Mouse (Mus musculus): Measurements from ENCODE around the gene Hpse2. TPM values are rescaled to one million over a fixed set of nuclear protein-coding genes. Genes with fewer than 3 reads are reported as not detected.
"Not testable (repeated sequence)": the region's sequence is repeated elsewhere in the genome, so short reads cannot be mapped to it uniquely, and the experiment has no call there.

Gene Hpse2
- polyA plus RNA-seq, 1 experiment, result not detected

DNA sequence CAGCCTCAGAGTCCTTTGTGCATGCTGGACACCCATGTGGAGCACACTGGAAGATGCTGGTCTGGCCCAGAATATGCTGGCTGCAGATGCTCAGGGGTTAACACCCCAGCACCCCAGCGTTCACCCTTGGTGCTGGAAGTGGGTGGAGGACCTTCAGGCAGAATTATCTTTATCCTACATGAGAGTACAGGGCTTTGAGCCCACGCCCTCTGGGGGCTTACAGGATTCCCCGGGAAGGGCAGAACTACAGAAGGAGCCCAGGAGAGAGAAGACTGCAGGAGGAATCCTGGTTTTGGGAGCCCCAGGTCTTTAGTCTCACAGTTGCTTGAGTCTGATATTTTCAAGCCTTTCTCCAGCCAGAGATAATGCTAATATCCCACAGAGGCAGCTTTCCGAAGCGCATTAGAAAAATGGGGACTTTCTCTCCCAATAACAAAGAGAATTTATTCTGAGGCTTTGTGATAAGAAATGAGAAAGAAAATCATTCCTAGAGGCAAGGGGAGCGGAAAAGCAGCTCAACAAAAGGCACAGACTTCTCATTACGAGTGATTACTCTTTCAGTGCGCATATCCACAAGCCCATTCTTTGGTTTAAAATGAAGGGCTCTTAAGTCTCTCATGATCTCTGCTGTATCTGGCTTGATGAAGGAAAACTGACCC, 602.5 kb downstream of the Hpse2 start:
- Histone ChIP-seq H3K4me3 (replicated peaks) (no peak overlapping the region), H3K9me3 (ENCODE audit: control insufficient read depth, low read length) (no peaks in the 10 kb centered on the region), H3K36me3 (ENCODE audit: control insufficient read depth) (no peaks in the 10 kb centered on the region), H3K4me1 (ENCODE audit: control insufficient read depth) (peaks cover 31% of the 10 kb centered on the region), H3K27me3 (ENCODE audit: control insufficient read depth) (no peaks in the 10 kb centered on the region)
- no peak for TF ChIP-seq GATA1 (IDR thresholded peaks at IDR 0.05; ENCODE audit: low read length)

DNA sequence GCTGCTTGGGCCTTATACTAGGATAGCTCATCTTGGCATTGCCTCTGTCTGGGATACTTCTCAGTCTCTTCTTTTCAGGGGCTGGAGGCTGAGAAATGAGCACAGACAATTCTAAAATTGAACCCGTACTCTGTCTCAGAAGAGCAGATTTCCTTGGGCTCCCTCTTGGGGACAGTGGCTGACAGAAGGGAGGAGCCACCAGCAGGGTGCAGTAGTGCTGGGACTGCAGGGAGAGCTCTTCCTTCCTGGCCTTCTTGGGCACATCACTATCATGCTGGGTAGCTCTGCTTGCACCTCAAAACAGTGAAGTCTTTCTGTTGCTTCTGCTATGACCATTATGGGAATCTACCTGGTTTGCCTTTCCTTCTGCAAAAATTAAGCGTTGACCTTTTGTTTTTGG, 603.0 kb downstream of the Hpse2 start:
- H3K27me3 ChIP-seq (ENCODE audit: control insufficient read depth), result no peaks in the 10 kb centered on the region
- TF ChIP-seq TAL1 (IDR thresholded peaks at IDR 0.05; ENCODE audit: low read length) (no peak), GATA1 (IDR thresholded peaks at IDR 0.05; ENCODE audit: low read length) (no peak)
- H3K4me1 ChIP-seq (ENCODE audit: control insufficient read depth), result peaks cover 33% of the 10 kb centered on the region
- H3K4me3 ChIP-seq (replicated peaks), result no peak overlapping the region
- no peaks in the 10 kb centered on the region for H3K36me3 ChIP-seq (ENCODE audit: control insufficient read depth)
- H3K9me3 ChIP-seq (ENCODE audit: control insufficient read depth, low read length), result no peaks in the 10 kb centered on the region

GRCm38 (mm10) chr19:42780156-42780538, 608.0 kb downstream of the Hpse2 start:
- not testable (repeated sequence) for H3K36me3 ChIP-seq (ENCODE audit: control insufficient read depth); H3K27me3 ChIP-seq (ENCODE audit: control insufficient read depth); H3K9me3 ChIP-seq (ENCODE audit: control insufficient read depth, low read length)
- H3K4me1 ChIP-seq (ENCODE audit: control insufficient read depth), result peaks cover 32% of the 10 kb centered on the region
- H3K4me3 ChIP-seq (replicated peaks), result peak overlapping the region; percentile 83

GRCm38 (mm10) chr19:42779531-42780155, 608.5 kb downstream of the Hpse2 start, which contains the start of gene Hps1:
TSS of gene Hps1 (minus strand) at chr19:42779978.
- Histone ChIP-seq H3K4me3 (replicated peaks) (peak within 1 kb of the TSS; percentile 83), H3K27me3 (ENCODE audit: control insufficient read depth) (no peaks in the 10 kb centered on the region), H3K9me3 (ENCODE audit: control insufficient read depth, low read length) (no peaks in the 10 kb centered on the region), H3K4me1 (ENCODE audit: control insufficient read depth) (peaks cover 27% of the 10 kb centered on the region), H3K36me3 (ENCODE audit: control insufficient read depth) (peaks cover 3% of the 10 kb centered on the region; the same call in 1 of the 2 replicates)
- TF ChIP-seq GATA1 (IDR thresholded peaks at IDR 0.05; ENCODE audit: low read length), result no peak
- no peak for TF ChIP-seq TAL1 (IDR thresholded peaks at IDR 0.05; ENCODE audit: low read length)

- H3K9me3 ChIP-seq (ENCODE audit: control insufficient read depth, low read length), result no peaks in the 10 kb centered on the region
- H3K4me1 ChIP-seq (ENCODE audit: control insufficient read depth), result peaks cover 24% of the 10 kb centered on the region
- H3K27me3 ChIP-seq (ENCODE audit: control insufficient read depth), result no peaks in the 10 kb centered on the region
- H3K4me3 ChIP-seq (replicated peaks), result no peak overlapping the region
- TF ChIP-seq TAL1 (IDR thresholded peaks at IDR 0.05; ENCODE audit: low read length), result no peak
- no peak for TF ChIP-seq GATA1 (IDR thresholded peaks at IDR 0.05; ENCODE audit: low read length)
- H3K36me3 ChIP-seq (ENCODE audit: control insufficient read depth), result peaks cover 3% of the 10 kb centered on the region; the same call in 1 of the 2 replicates
Measured at GRCm38 (mm10) chr19:42777801-42778200, 610.4 kb downstream of the Hpse2 start.

- Histone ChIP-seq H3K9me3 (ENCODE audit: control insufficient read depth, low read length) (no peaks in the 10 kb centered on the region), H3K36me3 (ENCODE audit: control insufficient read depth) (peaks cover 3% of the 10 kb centered on the region; the same call in 1 of the 2 replicates), H3K4me1 (ENCODE audit: control insufficient read depth) (peaks cover 24% of the 10 kb centered on the region), H3K27me3 (ENCODE audit: control insufficient read depth) (no peaks in the 10 kb centered on the region), H3K4me3 (replicated peaks) (no peak overlapping the region)
- TF ChIP-seq GATA1 (IDR thresholded peaks at IDR 0.05; ENCODE audit: low read length) (no peak), TAL1 (IDR thresholded peaks at IDR 0.05; ENCODE audit: low read length) (no peak)
Measured at GRCm38 (mm10) chr19:42776813-42777212, 611.3 kb downstream of the Hpse2 start.

DNA sequence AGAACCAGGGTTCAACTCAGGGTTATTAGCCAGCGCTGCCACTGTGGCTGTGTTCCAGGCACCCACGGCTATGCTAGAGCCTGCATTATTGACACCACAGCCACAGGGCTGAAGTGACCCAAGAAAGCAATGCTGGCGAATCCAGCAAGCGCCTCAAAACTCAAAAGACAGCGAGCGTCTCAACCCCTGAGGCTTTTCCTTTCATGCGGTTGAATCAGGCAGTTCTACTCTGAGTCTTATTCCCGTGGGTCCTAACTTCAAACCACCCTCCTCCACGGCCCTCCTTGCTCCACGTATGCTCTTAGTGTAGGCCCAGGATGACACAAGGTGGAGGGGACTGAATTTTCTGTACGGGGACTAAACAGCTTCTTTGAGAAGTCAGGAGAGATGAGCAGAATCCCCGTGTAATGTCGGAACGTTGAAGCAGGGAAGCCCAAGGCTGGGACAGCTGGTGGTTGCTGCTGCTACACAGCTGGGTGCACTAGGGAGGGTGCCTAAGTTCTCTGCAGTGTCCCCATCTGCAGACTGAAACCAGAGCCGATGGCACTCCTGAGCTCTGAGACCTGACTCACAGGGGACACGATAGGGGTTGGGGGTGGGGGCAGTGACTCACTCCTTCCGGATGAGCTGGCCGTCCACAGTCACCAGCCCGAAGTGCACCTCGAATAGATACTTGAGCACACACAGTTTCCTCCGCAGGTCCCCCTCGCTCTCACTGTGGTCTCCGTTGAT, 617.8 kb downstream of the Hpse2 start:
- Histone ChIP-seq H3K9me3 (ENCODE audit: control insufficient read depth, low read length) (no peaks in the 10 kb centered on the region), H3K4me3 (replicated peaks) (no peak overlapping the region), H3K36me3 (ENCODE audit: control insufficient read depth) (peaks cover 34% of the 10 kb centered on the region), H3K27me3 (ENCODE audit: control insufficient read depth) (no peaks in the 10 kb centered on the region), H3K4me1 (ENCODE audit: control insufficient read depth) (no peaks in the 10 kb centered on the region)
- TF ChIP-seq TAL1 (IDR thresholded peaks at IDR 0.05; ENCODE audit: low read length) (no peak), GATA1 (IDR thresholded peaks at IDR 0.05; ENCODE audit: low read length) (no peak)

DNA sequence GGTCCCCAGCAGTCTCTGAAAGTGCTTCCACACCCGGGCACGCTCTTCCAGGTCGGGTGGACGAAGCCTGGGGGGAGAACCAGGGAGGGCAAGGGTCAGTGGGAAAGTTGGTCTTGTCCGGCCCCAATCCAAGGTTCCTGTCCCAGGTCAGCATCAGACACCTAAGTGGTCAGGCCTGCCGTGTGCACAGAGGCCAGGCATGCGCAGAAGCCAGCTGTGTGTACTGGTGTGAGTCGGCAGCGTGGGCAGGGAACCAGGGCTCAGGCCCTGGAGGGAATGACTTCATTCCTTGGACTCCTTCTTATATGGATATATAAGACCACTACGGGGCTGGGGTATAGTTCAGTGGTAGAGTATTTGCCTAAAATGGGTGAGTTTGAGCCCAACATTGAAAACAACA, 618.5 kb downstream of the Hpse2 start:
- no peaks in the 10 kb centered on the region for H3K4me1 ChIP-seq (ENCODE audit: control insufficient read depth)
- no peak for TF ChIP-seq GATA1 (IDR thresholded peaks at IDR 0.05; ENCODE audit: low read length)
- no peak for TF ChIP-seq TAL1 (IDR thresholded peaks at IDR 0.05; ENCODE audit: low read length)
- no peaks in the 10 kb centered on the region for H3K9me3 ChIP-seq (ENCODE audit: control insufficient read depth, low read length)
- H3K27me3 ChIP-seq (ENCODE audit: control insufficient read depth), result no peaks in the 10 kb centered on the region
- H3K4me3 ChIP-seq (replicated peaks), result no peak overlapping the region
- peaks cover 34% of the 10 kb centered on the region for H3K36me3 ChIP-seq (ENCODE audit: control insufficient read depth)

GRCm38 (mm10) chr19:42767361-42767760, 620.8 kb downstream of the Hpse2 start:
- H3K9me3 ChIP-seq (ENCODE audit: control insufficient read depth, low read length), result no peaks in the 10 kb centered on the region
- TF ChIP-seq TAL1 (IDR thresholded peaks at IDR 0.05; ENCODE audit: low read length) (no peak), GATA1 (IDR thresholded peaks at IDR 0.05; ENCODE audit: low read length) (no peak)
- H3K36me3 ChIP-seq (ENCODE audit: control insufficient read depth), result peaks cover 34% of the 10 kb centered on the region
- no peaks in the 10 kb centered on the region for H3K4me1 ChIP-seq (ENCODE audit: control insufficient read depth)
- H3K4me3 ChIP-seq (replicated peaks), result no peak overlapping the region
- no peaks in the 10 kb centered on the region for H3K27me3 ChIP-seq (ENCODE audit: control insufficient read depth)
